Mouse (Mus musculus): Measurements from ENCODE around the gene Fam19a5.

GRCm38 (mm10) chr15:87649651-87650050 lies 105.6 kb downstream of the Fam19a5 start:
- TF ChIP-seq CTCF (IDR thresholded peaks at IDR 0.05; ENCODE audit: low read depth), result no peak
- no peak for TF ChIP-seq EP300 (optimal IDR thresholded peaks at IDR 0.05)
